Mouse (Mus musculus): ENCODE measurements around the gene Cubn. TPM values are rescaled to one million over a fixed set of nuclear protein-coding genes. Genes with fewer than 3 reads are reported as not detected.

Gene Cubn
- polyA plus RNA-seq, 1 experiment from 2014 or later, result 1.1 TPM

DNA sequence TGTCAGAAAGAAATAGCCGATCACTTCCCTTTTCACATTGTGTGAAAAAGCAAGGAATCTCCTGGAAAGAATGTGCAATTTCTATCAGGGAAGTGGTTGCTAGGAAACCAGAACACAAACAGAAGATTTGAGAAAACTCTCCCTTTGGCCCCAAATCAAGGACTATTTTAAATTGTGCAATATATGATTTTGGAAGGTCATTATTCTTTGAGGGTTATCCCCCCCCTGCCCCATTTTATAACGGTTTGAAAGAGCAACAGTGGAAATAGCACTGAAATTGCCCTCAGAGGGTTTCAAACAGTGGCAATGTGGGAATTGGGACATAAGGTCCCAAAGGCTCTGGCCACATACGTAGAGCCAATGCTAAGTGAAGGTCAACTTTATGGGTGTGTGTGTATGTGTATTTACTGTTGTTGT is 95.5 kb downstream of the Cubn start:
- no peaks in the 10 kb centered on the region for H3K27me3 ChIP-seq
- no peak for DNase-seq (ENCODE audit: low read depth, low spot score)
- in situ Hi-C loops (cut with MboI; ENCODE audit: low pct_unique_long_range_greater_than_20kb), result no loop called here
- ATAC-seq, result no peak
- ChIA-PET POLR2A (no interaction called here), CTCF (interaction anchor here (1.1 to 1.2 kb wide), 3 partner anchors 9 to 90 kb away, joined by 3 read pairs; no protein-coding TSS in a partner anchor)
- TF ChIP-seq CTCF (IDR thresholded peaks at IDR 0.05), result no peak

DNA sequence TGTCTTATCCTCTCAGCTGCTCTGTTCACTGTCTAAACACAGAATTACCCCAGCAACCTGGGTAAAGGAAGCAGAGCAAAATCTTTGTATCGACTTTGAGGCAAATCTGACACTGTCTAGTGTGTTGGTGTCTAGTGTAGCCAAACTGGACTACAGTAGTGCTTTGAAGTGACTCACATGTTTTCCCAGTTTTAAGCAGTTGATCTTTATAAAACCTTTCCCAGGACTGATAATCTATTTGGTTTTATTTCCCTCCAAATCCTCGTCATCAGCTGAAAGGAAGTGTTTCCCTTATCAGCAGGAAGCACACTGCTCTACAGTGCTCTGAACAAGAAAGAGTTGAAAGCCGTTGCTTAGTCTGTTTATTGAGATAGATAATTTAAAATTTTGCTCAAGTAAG is 100.6 kb downstream of the Cubn start:
- ChIA-PET CTCF (interaction anchor here (0.9 to 3.4 kb wide), 3 partner anchors 10 to 64 kb away, joined by 3 to 13 read pairs (median 4); no protein-coding TSS in a partner anchor), POLR2A (interaction anchor here (0.7 to 1.3 kb wide), 2 partner anchors 9 to 13 kb away, joined by 3 to 6 read pairs; no protein-coding TSS in a partner anchor)
- ATAC-seq (no peak), DNase-seq (ENCODE audit: low read depth, low spot score) (no peak)
- no peaks in the 10 kb centered on the region for H3K27me3 ChIP-seq
- in situ Hi-C loops (cut with MboI; ENCODE audit: low pct_unique_long_range_greater_than_20kb), result no loop called here
- no peak for TF ChIP-seq CTCF (IDR thresholded peaks at IDR 0.05)

DNA sequence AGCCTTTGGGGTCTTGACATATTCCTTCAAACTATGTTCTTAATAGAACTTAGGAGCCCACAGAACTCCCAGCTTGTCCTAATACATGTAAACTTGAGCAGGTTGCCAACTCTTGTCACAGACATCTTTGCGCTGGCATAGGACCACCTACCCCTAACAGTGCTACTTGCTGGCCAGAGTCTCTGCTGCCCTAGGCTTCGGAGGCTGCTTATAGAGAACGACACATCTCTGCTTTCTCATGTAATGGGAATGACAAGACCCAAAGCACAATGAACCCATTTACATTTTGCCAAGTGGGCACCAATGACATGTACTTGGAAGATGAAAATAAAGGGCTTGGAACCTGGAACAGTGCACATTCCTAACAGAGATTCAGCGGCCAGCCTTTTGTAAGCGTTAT is 105.0 kb downstream of the Cubn start:
- in situ Hi-C loops (cut with MboI; ENCODE audit: low pct_unique_long_range_greater_than_20kb), result loop anchor here (10.0 kb wide), 1 partner anchor 158 kb away; the partner anchor contains the start of gene Trdmt1
- no peak for TF ChIP-seq CTCF (IDR thresholded peaks at IDR 0.05)
- ChIA-PET CTCF (no interaction called here), POLR2A (no interaction called here)
- H3K27me3 ChIP-seq, result no peaks in the 10 kb centered on the region
- ATAC-seq, result no peak
- no peak for DNase-seq (ENCODE audit: low read depth, low spot score)

DNA sequence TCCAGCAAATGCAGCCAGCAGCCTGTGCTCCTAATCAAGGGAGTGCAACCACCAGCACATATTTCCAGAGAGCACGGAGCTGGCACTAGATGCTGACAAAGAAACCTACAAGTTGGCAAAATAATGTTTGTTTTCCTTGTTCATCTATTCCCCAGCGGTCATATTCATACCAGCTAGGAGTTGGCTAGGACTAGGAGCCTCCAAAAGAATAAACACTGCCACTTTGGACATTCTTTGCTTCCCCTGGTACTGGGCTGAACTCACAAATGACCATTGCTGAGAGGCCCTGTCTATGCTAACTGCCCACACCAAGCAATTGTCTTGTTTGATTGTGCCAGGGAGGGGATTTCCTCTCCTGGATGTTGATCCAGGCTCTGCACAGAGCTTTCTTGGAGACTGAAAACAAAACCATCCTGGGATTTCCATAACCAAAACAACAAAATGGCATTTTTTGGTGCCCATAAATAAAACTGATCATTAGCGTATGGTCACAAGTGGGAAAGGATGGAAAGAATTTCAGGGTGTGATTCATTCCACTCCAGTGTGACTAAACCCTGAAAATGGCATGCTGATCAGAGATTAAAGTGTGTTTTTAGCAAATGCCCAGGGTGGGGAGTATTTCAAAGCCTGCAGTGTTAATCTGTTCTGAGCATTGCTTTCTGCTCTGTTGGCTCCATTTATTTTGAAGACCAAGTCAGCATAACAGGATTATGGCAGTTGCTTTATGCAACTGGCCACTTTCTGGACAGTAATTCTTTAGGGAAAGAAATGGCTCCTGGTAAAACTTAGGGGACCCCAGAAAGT is 105.9 kb downstream of the Cubn start:
- in situ Hi-C loops (cut with MboI; ENCODE audit: low pct_unique_long_range_greater_than_20kb), result loop anchor here (10.0 kb wide), 1 partner anchor 159 kb away; the partner anchor contains the start of gene Trdmt1
- peak; percentile 24 for TF ChIP-seq CTCF (IDR thresholded peaks at IDR 0.05)
- ChIA-PET CTCF (no interaction called here), POLR2A (no interaction called here)
- peak; percentile 89 for ATAC-seq
- no peaks in the 10 kb centered on the region for H3K27me3 ChIP-seq
- DNase-seq (ENCODE audit: low read depth, low spot score), result no peak

DNA sequence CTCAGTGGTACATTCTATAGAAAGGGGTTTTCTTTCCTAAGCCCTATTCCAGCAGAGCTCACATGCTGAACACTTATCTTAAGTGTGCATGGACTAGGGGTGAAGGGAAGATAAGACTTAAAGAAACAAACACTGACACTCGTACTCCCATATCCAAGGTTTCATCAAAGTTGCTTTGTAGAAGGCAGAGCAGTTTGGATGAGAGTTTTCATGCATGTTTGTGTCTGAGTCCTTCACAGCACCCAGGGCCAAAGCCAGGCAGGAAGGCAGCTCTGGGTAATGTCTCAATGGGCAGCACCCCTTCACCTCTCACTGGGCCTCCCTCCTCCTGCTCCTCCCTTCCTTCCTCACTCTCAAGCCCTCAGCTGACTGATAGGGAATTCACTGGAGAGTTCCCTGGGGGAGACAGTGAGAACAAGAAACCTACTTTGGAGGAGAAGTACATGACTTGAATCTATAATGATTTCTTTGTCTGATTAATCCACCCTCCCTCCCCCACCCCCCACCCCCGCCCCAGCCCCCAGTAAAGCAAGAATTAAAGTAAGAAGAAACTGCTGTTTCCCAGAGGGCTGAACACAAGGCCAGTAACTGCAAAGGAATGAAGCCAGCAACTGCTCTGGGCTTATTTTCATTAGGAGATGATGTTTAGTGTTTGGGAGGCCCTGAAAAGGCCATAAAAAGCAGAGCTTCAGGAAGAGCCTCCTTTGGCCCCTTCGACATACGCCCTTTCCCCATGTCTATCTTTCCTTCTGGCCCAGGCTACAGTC is 106.7 kb downstream of the Cubn start:
- H3K27me3 ChIP-seq, result no peaks in the 10 kb centered on the region
- no peak for DNase-seq (ENCODE audit: low read depth, low spot score)
- CTCF ChIA-PET, result interaction anchor here (1.8 kb wide), 1 partner anchor 12 kb away, joined by 7 read pairs; no protein-coding TSS in a partner anchor
- TF ChIP-seq CTCF (IDR thresholded peaks at IDR 0.05), result no peak
- ATAC-seq, result peak; percentile 48
- POLR2A ChIA-PET, result no interaction called here
- in situ Hi-C loops (cut with MboI; ENCODE audit: low pct_unique_long_range_greater_than_20kb), result loop anchor here (10.0 kb wide), 1 partner anchor 160 kb away; the partner anchor contains the start of gene Trdmt1

DNA sequence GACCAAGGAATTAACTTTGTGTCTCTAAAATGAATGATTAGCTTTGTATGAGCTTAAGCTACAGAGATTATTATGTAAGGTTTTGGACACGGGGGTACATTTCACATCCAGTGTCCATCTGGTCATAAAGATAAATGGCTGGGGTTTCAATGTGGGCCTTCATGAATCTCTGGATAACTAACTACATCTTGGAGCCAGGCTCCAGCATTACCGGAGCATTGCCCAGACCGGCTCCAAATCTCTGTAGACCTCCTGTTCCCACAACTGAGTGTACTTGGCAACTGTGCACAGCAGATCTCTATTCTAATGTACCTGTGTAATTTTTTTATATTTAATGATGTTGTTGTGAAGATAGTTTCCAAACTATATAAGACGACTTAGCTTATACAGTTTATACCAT is 115.4 kb downstream of the Cubn start:
- no peaks in the 10 kb centered on the region for H3K27me3 ChIP-seq
- no peak for ATAC-seq
- in situ Hi-C loops (cut with MboI; ENCODE audit: low pct_unique_long_range_greater_than_20kb), result no loop called here
- DNase-seq (ENCODE audit: low read depth, low spot score), result no peak
- CTCF ChIA-PET, result no interaction called here
- no peak for TF ChIP-seq CTCF (IDR thresholded peaks at IDR 0.05)
- POLR2A ChIA-PET, result no interaction called here

- in situ Hi-C loops (cut with MboI; ENCODE audit: low pct_unique_long_range_greater_than_20kb), result no loop called here
- ChIA-PET CTCF (interaction anchor here (1.1 to 2.8 kb wide), 4 partner anchors 11 to 69 kb away, joined by 3 to 7 read pairs (median 4); no protein-coding TSS in a partner anchor), POLR2A (no interaction called here)
- H3K27me3 ChIP-seq, result no peaks in the 10 kb centered on the region
- ATAC-seq (no peak), DNase-seq (ENCODE audit: low read depth, low spot score) (no peak)
- no peak for TF ChIP-seq CTCF (IDR thresholded peaks at IDR 0.05)
Measured at GRCm38 (mm10) chr2:13373291-13373690, 118.3 kb downstream of the Cubn start.

DNA sequence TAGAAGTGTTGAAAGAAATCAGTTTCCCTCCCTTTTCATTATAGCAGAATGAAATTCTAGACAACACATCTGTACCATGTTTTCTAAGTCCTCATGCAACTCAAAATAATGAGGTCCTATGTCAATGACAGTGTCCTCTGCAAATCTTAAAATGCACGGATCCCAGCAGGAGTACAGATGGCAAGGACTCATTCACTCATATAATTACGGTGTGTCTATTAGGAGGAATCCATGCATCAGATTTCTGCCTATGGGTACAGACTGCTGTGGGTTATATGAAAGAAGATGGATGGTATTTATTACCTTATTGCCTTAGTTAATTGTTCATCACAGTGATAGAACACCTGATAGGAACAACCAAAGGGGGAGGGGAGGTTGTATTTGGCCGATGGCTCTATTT is 118.8 kb downstream of the Cubn start:
- no peaks in the 10 kb centered on the region for H3K27me3 ChIP-seq
- ChIA-PET POLR2A (no interaction called here), CTCF (interaction anchor here (1.1 to 2.8 kb wide), 5 partner anchors 11 to 70 kb away, joined by 3 to 7 read pairs (median 3); no protein-coding TSS in a partner anchor)
- DNase-seq (ENCODE audit: low read depth, low spot score) (no peak), ATAC-seq (no peak)
- TF ChIP-seq CTCF (IDR thresholded peaks at IDR 0.05), result no peak
- in situ Hi-C loops (cut with MboI; ENCODE audit: low pct_unique_long_range_greater_than_20kb), result no loop called here

- in situ Hi-C loops (cut with MboI; ENCODE audit: low pct_unique_long_range_greater_than_20kb), result no loop called here
- DNase-seq (ENCODE audit: low read depth, low spot score), result peak; percentile 79
- ChIA-PET POLR2A (interaction anchor here (0.7 kb wide), 1 partner anchor 36 kb away, joined by 3 read pairs; no protein-coding TSS in a partner anchor), CTCF (interaction anchor here (1.1 to 2.8 kb wide), 6 partner anchors 12 to 70 kb away, joined by 3 to 7 read pairs (median 3); no protein-coding TSS in a partner anchor)
- no peaks in the 10 kb centered on the region for H3K27me3 ChIP-seq
- ATAC-seq, result peak; percentile 96
- TF ChIP-seq CTCF (IDR thresholded peaks at IDR 0.05), result no peak
Measured at GRCm38 (mm10) chr2:13372256-13372824, 119.3 kb downstream of the Cubn start.

DNA sequence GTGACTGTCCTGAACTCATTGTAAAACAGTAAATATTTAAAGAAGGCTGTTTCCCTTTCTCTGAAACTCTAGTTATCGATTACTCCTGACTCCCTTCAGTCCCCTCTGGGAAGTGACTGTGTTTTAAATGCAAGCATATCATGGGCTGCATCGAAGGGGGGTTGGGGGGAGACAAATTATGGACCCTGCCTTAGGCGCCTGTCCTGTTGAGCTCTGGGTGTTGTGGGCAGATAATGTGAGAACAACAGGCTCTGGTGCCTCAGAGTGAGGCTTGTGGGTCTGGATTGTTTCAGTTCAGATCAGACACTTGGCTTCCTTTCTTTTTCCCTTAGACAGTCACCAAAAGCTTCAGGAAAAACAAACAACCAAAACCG is 119.8 kb downstream of the Cubn start:
- no peak for TF ChIP-seq CTCF (IDR thresholded peaks at IDR 0.05)
- in situ Hi-C loops (cut with MboI; ENCODE audit: low pct_unique_long_range_greater_than_20kb), result no loop called here
- CTCF ChIA-PET, result interaction anchor here (1.1 to 2.8 kb wide), 5 partner anchors 12 to 38 kb away, joined by 3 to 7 read pairs (median 3); no protein-coding TSS in a partner anchor
- no peaks in the 10 kb centered on the region for H3K27me3 ChIP-seq
- DNase-seq (ENCODE audit: low read depth, low spot score) (peak; percentile 42), ATAC-seq (peak; percentile 18)
- POLR2A ChIA-PET, result interaction anchor here (0.7 kb wide), 1 partner anchor 37 kb away, joined by 3 read pairs; no protein-coding TSS in a partner anchor
